Mouse (Mus musculus) urinary bladder, adult 18-20 months (tissue): Measurements from ENCODE around the gene Ppm1k.
"Not testable (repeated sequence)": the region's sequence is repeated elsewhere in the genome, so short reads cannot be mapped to it uniquely, and the experiment has no call there.

ENCODE experiments used
- DNase-seq, 2 experiments: peaks; one replicate each; pipeline ENCODE4 v3.0.0; 2022; ENCODE audit warnings: low spot score in 2 of 2, mixed read lengths in 2 of 2

The Ppm1k gene

DNA sequence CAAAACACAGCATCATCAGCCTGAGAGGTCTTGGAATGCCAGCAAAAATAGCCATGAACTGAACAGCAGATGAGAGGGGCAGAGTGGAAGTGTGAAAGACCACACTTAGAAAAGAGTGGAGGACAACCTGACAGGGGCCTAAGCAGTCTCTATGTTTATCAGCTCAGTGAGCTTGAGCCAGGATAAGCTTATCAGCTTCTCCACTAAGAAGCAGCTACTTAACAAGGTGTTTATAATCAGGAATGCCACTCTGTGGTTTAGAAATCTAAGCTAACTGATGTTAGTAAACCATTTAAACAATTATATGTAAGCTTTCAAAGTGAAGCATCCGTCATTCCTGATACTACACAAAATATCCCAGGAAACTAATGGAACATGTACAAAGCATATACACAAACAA is 3.2 kb downstream of the Ppm1k start:
- no peak for DNase-seq

DNA sequence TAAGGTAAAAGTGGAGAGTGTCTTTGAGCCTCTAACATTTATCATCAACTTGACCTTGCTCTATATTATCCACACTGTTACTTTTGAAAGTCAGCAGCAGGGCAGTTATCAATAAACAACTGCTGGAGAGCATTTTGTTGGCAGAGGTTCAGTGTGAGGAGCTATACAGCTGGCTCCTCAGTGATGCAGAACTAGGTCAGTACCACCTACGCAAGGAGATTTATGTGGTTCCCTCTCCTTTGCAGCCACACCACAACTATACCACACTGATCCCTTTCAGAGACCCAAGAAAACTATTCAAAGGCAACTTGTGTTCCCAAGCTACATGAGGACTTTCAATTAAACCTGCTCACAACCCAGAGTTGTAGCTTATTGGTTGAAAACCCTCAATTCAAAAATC is 3.8 kb downstream of the Ppm1k start:
- DNase-seq: no peak

DNA sequence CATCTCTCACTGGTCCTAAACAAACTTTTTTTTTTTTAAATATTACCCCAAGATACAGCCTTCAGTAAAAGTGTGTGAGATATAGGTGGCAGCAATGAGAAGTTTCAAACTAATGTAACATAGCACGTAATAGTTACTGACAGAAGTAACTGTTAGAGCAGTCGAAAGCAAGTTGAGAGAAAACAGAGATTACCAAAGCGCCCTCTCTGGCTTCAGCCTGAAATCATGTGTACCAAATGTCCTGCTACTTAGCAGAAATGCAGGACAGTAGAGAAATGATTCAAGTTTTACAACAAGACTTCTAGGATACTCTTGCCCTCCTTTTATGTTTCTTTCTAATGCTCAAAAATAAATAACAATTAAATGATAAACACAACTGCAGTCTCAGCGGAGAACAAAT is 4.3 kb downstream of the Ppm1k start:
- DNase-seq: no peak

DNA sequence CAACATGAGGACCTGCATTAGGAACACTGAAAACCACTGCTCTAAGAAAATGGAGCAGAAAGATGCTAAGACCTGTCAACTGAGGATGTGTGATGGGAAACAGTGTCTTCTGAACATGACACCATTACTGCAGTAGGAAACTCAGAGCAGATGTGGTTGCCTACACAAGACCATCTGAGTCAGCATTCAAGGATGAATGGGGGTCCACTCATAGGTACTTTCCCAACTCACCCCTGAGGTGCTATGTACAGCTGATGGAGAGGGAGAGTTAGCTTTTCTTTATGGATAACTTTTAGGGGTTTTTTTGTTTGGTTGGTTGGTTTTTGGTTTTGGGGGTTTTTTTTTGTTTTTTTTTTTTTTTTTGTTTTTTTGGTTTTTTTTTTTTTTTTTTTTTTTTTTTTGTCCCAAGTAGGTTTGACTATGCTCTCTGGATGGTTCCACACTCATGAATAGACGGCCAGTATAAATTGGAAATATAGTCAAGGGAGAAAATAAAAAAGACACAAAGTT is 5.9 kb downstream of the Ppm1k start:
- no peak for DNase-seq

DNA sequence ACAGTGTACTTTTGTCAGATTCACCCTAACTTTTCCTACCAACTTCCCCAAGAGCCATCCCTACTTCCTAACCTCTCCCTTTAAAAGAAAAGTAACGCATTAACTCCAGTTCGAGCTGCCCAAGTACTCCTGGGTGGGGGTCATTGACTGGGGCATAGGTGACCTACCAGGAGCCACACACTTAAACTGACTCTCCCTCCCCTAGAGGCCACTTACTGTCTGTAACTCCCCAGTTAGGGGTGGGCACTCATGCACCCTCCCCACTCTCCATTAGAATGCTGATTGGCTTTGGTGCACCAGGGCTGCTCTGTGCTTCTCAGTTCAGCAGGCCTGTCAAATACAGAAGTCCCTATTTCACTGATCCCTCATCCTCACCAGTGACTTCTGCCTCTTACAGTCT is 8.3 kb downstream of the Ppm1k start:
- DNase-seq: no peak

DNA sequence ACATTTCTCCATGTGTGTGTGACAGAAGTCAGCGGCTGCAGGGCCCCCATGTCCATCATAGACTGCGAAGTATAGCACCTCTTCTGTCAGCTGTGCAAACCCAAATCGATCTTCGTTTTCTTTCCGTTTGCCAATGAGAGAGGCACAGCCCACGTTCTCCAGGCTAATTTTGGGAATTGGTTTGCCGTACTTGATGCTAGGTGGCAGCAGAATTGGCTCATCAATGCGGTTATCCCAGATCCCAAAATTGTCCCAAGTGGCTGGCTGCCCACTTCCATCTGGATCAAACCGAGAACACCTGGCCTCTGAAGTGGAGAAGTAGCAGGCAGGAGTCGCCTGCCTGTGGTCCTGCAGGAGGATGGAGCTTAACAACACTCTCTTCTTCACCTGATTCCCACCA is 10.5 kb downstream of the Ppm1k start:
- DNase-seq: no peak

DNA sequence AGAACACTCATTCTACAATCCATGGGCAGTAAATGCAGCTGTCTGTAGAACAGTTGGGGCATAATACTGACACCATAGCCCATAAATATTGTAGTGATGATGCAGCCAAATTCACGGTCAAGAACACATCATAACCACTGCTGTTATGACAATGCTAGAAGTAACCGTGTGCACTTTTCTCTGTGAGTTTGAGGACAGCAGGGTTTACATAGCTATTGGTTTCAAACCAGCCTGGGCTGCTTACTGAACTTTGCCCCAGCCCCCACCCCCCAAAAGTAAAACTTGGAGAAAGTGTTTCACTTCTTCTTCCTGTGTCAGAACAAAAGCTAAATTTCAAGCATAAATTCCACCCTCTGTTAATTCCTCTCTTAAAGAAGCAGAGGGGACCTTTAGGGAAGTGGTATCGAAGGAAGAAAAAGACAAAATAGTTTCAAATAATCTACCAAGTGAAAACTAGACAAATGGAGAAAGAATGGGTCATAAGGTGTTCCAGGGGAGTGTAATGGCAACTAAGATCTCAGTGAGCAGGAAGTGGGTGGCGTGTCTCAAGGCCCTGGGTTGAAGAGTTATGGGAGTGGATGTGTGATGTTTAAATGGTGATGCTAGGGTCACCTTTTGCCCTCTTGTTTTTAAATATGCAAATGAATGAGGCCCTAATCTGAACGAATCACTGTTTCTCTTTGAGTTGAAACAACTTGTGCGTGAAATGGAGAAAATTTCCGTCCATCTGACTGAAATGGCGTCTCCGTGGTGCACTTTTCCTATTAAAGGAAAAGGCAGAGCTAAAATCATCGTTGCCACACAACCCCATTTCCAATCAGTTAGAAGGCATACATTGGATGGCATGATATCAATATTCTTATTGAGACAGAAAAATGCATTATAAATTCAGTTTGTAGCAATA is 14.3 kb downstream of the Ppm1k start:
- DNase-seq: no peak

DNA sequence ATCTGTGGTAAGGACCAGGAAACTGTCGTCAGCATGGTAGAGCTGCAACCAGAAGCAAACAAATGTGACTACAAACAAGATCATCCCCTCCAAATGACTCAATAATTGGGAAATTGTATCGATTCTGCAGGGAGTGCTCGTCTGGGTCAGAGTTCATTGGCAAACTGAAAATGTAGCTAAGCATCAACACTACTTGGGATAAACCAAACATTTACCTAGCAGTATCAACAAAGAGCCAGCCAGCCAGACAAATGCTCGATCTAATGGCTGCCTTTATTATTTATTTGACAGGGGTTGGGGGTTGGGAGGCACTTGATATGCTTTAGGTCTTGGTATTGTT is 21.3 kb downstream of the Ppm1k start:
- no peak for DNase-seq

DNA sequence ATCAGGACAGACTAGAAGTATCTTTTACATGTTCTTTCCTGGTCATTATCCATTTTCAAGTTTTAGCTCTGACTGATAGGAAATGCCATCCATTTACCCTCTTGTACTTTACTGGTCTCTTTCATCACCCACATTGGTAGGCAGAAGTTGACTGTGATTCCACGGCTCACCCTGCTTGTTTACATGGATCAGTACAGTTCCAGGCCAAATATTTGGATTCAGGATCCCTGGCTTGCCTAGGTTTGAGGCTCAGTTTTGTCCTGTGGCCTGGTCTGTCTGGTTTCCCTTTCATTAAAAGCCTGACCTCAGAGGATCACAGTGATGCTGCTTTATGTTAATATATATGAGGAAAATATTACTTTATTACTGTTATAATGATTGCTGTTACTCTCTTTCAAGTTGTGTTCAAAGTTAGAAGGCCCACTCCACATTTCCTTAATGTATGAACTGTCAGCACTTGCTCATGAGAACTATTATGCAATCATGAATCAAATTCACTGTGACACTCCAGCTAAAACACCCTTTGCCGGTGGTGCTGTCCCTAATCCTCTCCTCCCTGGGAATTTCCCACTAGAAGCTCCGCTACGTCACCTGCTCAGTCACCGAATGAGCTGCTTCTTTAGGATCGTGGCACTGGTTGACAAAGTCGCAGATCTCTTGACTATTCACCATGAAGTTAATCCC is 21.8 kb downstream of the Ppm1k start:
- DNase-seq: no peak

DNA sequence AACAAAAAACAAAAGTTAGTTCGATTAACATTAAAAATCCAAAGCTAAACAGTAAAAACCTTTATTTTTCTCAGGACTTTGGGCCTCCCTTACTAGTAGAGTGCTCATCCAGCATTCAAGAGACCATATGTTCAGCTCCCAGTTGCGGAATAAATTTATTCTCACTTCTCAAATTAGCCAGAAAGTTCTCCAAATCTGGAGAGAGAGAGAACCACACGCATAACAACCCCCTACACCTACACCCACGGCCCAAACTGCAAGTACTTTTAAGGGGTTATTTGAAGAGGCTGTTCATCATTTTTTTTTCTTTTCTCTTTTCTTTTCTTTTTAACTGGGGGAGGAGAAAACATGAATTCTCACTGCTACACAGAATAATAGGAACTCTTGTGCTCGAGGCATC is 23.4 kb downstream of the Ppm1k start:
- DNase-seq: no peak

DNA sequence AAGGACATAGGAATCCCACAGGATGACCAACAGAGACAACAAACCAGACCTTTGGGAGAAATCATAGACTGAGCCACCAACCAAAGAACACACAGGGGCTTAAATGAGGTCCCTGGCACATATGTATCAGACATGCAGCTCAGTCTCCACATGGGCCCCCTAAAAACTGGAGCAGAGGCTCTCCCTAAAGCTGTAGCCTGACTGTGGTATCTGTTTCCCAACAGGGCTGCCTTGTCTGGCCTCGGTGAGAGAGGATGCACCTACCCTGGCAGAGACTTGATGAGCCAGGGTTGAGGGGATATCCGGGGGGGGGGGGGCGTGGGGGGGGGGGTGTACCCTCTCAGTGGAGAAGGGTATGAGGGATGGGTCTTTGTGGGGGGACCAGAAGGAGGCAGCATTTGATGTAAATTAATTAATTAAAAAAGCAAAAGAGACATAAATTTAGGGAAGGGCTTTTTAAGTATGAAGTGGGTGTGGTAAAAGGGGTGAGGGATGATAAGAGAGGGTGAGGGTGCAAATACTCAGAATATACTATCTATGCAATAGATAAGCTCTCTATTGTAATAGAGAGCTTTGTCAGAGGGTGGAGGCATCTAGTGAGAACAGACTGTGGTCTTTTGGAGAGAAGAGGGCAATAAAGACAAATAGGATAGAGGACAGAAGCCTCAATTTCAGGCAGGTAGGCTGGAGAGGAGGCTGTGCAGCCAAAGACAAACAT is 31.4 kb downstream of the Ppm1k start:
- no peak for DNase-seq

DNA sequence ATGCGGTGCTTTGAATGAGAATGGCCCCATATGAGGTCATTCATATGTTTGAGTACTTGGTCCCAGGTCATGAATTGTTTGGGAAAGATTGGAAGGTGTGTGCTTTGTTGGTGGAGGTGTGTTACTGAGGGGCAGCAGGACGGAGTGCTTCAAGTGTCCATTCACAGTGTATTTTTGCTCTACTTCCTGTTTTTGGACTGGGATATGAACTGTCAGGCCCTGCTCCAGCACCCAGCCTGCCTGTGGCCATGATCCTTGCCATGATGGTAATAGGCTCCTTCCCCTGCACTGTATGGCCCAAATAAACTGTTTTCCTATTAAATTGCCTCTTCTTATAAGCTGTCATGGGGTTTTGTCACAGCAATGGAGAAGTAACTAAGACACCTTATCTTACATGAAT is 36.1 kb downstream of the Ppm1k start:
- DNase-seq: no peak

DNA sequence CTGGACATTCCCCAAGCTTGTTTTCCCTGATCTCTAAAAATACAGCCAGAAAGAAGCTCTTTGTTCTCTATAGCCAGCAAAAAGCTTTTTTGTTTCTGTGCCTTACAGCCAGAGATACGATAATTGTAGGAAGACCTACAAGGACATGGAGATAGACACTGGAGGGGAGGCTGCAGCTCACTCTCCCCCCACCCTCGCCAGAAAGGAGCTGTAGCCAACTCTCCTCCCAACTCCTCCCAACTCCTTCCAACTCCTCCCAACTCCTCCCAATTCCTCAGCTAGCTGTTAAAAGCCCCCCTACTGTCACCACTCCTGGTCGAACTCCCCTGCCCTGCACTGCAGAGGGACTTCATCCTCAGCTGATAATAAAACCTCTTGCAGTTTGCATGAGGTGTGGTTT is 67.1 kb downstream of the Ppm1k start:
- DNase-seq: not testable (repeated sequence)
